Mouse (Mus musculus) frontal cortex, postnatal 25 days (tissue): Measurements from ENCODE around the gene Gatad1.
"Not testable (repeated sequence)": the region's sequence is repeated elsewhere in the genome, so short reads cannot be mapped to it uniquely, and the experiment has no call there.

Experiments used
- DNase-seq, 2 experiments: peaks; one replicate each; pipeline ENCODE4 v3.0.0; 2022; ENCODE audit warnings: low spot score in 2 of 2

The Gatad1 gene

DNA sequence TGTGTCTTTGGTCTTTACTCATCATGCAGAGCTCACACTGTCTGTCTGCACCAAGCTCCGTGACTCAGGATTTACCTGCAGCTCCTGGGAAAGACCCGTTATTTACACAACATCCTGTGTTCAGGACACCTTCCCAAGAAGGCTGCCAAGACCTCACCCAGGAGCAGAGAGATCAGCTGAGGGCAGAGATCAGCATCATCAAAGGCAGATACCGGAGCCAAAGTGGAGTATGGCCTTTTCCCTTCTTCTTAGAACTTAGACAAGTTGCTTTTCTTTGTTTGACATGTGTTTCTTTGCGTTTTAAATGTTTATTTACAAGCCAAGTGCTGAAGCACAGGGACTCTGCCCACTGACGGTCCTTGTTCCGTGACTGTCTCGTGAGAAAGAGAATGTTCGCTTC lies 21.7 kb downstream of the Gatad1 start:
- DNase-seq = no peak

DNA sequence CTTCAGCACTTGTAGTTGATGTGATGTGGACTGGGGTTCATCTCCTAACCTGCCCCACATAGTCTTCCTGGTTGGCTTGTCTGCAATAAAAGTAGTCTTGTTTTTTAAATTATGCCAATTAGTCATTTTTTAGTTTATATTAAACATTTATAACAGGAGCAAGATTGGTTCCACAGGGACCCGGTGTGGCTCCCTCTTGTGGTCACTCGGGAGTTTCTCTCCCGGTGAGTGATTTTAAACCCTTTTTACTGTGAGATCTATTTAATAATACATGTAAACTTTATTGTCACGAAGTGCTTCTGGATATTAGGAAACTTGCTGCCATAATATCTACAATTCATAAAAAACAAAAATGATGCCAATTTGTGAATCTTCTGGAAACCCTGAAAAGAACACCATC lies 23.0 kb downstream of the Gatad1 start:
- DNase-seq = no peak

DNA sequence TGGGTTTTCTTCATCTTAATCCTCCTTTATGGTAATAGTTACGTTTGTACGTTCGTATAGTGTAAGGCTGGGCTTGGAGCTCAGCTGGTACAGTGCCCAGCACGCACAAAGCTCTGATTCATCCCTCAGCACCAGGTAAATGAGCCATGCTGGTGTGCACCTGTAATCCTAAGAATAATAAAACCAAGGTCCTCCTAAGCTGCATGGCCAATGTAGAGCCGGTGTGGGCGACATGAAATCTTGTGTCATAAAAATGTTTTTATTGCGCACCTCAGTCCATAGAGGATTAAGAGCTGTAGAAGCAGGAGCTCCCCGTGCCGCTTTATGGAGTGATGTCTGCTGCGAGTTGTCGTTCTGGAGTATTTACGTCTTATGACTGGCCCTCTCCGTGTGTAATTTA lies 23.7 kb downstream of the Gatad1 start:
- DNase-seq = no peak

DNA sequence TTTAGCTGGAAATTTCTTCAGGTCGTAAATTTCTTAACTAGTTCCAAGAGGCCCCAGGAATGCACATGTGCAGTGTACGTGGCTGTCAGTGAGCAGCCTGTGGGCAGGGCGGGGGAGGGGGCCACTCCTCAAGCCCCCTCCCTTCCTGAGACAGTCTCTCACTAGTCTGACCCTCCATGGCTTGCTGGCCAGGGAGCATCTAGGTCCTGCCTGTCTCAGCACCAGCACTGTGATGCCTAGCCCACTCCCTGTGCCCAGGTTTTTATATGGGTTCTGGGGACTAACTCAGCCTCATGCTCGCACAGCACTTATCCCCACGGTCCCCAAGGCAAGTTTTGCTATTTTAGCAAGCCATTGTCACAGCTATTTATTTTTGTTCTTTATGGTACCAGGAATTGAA lies 24.7 kb downstream of the Gatad1 start:
- no peak for DNase-seq

DNA sequence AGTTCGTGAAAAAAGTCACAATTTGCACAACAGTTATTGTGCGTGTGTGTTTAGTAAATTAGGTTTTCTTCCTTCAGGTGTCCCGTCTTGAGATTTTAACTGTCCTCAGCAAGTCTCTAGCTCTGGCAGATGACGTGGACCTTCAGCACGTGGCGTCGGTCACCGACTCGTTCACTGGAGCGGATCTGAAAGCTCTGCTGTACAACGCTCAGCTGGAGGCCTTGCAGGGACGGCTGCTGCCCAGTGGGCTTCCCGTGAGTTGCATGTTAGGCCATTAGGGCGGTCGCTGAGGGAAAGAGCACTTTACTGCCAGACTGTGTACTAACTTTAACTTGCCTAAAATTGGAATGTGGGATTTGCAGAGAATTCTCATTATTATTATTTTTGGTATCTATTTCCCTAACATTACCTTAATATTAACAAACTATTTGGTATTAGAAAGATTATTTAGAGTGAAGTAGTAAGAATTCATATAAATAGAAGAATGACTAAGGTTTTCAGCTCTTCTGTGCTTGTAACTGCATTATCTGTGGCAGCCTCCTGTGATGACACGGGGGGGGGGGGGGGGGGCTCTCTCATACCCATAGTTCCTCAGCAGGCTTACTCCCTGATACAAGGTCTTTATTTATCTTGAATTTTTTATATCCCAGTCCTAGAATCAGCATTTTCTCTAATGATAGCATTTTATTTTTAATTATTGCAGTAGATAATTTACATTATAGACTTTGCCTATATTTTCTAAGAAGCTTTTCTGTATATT lies 25.3 kb downstream of the Gatad1 start:
- no peak for DNase-seq

DNA sequence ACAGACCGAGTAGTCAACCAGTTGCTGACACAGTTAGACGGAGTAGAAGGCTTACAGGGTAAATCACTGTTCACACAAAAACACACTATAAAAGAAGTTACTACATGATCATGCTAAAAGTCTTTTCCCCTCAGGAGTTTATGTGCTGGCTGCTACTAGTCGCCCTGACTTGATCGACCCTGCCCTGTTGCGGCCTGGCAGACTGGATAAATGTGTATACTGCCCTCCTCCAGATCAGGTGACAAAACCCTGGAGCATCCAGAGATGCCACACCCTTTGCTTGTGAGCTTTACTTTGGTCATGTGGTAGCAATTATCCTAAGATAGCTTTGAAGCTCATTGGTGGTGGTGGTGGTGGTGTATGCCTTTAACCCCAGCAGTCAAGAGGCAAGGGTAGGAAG lies 26.9 kb downstream of the Gatad1 start:
- DNase-seq = no peak

DNA sequence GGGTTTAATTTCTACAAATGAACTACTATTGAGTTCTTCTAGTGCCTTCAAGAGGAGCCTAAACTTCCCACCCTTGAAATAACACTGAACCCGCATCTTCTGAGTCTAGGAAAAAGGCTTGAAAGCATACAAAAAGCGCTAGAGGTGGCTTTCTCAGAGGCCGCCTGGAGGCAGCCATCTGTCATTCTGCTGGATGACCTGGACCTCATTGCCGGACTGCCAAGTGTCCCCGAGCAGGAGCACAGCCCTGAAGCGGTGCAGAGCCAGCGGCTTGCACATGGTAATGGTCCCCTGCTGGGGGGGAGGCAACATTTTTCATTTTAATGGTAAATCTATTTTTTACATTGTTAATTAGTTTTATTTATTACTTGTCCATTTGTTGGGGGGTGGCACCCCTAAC lies 36.5 kb downstream of the Gatad1 start:
- DNase-seq = no peak

DNA sequence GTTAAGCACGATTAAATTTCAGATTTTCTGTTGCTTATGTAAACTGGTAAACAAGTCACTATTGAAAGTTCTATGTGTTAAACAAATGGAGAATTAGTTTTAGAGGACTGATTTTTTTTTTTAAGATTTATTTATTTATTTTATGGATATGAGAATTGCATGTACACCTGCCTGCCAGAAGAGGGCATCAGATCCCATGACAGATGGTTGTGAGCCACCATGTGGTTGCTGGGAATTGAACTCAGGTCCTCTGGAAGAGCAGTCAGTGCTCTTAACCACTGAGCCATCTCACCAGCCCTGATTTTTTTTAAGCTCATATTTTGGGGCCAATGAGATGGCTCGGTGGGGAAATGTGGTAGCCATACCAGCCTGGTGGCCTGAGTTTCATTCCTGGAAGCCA lies 45.1 kb downstream of the Gatad1 start:
- DNase-seq = not testable (repeated sequence)

DNA sequence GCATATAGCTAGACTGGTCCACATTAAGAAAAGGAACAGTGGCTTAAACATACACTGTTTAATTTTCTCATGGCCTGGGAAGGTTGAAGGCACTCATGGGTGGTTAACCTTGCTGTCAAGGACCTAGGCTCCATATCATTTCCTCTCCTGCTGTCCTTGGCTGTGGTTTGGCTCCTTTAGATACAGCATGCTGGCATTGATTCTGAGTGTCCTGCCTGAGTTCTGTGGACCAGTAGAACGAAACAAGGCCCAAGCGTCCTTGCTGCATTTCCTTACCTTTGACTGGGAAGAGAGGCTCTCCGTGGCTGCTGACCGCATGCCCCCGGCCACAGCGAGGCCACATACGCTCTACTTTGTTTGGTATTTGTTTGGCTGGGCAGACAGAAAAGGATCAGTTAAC lies 47.7 kb downstream of the Gatad1 start:
- no peak for DNase-seq

DNA sequence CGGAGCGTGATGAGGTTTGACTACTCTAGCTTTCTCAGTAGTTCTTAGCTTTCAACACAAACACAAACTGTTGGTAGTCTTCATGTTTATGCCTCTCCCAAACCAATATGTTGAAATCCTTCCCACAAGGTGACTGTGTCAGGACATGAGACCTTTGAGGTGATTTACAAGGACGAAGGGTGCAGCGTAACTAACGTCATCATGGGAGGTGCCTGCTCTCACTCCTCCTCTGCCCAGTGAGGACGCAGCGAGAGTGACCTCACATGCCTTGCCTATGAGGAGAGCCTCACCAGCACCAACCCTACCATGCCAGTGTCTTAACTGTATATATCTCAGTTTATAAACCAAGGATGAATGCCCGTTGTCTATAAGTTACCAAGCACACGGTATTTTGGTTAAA lies 49.9 kb downstream of the Gatad1 start:
- no peak for DNase-seq

DNA sequence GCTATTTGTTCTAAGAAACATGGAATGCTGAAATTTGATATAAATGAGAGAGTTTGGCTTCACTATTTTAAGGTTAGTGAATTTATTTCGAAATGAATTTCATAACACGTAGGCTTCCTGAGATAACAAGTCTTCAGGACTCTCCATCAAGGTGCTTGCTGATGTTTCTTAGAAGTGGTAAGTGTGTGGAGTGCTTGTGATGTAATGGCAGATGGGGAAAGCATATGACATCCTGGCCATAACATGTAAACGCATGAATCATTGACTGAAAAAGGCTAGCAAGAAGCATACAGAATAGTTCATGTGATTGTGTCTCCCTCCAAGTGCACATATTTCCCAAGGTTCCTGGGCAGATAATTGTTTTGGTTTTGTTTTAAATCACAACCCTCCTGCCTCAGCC lies 56.2 kb downstream of the Gatad1 start:
- DNase-seq = no peak

DNA sequence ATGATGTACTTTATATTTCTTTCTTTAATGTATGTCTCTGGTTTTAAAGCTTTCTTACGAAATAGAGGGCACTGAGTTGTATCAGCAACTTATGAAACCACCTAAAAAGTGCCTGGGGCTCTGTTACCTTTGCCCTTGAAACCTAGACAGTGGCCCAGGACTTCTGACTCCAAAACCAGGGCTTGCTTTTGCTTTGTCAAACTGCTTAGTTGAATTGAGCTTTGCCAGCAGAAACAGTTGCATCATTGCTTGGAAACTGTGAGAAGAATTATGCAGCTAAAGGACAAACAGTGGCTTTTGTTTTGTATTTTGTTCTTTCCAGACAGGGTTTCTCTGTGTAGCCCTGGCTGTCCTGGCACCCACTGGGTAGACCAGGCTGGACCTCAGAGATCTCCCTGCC lies 56.7 kb downstream of the Gatad1 start:
- DNase-seq = no peak

DNA sequence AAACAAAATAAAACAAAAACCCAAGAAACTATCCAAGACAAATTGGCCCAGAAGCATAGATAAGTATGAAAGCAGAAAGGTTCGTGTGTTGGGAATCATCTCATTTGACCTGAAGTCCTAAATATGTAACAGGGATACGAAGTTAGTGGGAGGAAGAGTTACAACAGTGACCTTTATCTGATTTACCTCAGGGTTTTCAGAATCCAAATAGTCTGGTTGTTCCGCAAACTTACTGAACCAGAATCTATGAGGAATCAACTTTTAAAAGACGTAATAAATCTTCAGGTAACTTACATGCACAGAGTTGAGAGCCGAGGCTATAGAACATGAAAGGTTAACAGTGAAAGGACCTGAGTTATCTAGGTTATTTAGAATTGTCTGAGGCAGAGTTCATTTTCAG lies 58.2 kb downstream of the Gatad1 start:
- DNase-seq = no peak

DNA sequence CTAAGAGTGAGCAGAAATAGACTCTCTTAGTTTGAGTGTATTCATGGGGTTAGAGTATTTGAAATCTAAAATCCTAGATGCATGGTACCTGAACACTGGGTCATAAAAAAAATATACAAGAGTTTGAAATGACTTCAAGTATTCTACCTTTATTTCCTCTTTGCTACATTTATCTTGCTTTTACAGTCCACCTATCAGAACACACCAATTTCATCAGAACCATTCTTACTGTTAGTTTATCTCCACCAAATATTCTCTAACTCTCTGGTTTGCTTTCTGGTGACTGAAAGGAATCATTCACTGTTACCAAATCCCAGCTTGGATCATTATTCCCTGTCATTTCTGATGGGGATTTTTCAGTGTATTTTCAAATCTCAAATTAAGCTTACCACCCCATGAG lies 59.8 kb downstream of the Gatad1 start:
- no peak for DNase-seq

DNA sequence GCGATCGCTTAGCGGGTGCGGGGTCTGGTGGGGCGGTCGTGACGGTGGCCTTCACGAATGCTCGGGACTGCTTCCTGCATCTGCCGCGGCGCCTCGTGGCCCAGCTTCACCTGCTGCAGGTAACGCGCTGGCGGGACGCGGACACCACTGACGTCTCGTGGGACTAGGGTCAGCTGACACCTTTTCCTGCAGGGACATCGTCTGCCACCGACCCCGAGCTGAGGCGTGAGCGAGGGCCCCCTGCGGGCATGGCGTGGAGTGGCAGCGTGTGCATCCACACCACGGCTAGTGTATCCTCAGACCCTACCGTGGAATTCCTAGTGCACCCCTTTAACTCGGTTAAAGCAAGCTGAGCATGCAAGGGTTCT lies 60.6 kb downstream of the Gatad1 start, which contains the start of gene Rbm48:
Gene Rbm48, minus strand, starts transcription at position 187 of the 368 bp plus-strand sequence.
- peak; percentile 69 for DNase-seq

DNA sequence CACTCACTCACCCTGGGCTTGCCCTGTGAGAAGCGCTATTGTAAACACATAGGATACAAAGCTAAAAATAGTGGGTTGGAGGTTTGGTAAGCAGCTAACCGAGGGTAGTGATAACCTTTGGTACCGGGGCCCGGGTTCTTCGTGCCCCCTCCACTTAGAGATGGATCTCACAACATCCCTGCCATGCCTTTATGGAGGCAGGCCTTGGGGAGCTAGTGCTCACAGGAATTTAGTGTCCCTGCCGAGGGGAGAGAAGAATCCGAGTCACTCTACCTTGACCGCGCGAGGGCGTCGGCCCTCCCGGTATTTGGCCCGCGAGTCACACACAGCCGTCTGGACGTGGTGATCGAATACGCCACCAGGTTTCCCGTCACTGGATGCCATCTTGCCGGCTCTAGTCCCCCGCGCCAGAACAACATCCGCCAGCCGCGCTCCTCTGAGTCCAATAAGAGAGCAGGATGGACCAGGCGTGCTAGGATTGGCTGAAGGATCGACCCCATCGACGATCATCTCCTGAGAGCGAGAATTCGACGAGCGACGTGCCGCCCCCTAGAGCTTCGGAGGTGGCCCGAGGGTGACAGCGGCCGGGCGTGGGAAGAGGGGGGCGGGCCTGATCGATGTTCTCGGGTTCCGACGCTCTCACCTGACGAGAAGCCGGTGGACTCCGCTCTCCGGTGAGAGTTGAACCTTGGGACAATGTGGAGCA lies 61.1 kb downstream of the Gatad1 start, which contains the start of gene Pex1:
Gene Pex1, plus strand, starts transcription at position 374 of the 706 bp plus-strand sequence.
- peak; percentile 91 to 92 for DNase-seq
